Mouse (Mus musculus): ENCODE data around the gene Gm20747. TPM values are rescaled to one million over a fixed set of nuclear protein-coding genes. Genes with fewer than 3 reads are reported as not detected.

Gene Gm20747
- polyA plus RNA-seq (2017; shearing (Covaris generic)) = not detected

DNA sequence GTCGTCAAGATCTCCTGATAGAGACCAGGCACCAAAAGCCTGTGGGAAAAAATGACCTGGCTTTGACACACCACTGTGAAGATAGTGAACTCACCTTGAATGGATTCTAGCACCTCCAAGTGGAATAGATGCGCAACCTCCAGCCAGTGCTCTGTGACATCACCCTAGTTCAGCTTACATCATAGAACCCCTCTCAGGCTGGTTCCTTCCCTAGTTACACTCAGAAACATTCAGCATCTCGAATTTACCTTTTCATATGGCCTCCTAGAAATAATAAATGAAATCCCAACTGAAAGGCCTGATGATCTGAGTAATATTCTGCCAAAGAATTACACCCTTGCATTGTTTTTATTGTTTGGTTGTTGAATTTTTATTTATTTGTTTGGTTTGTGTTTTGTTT is at the start of gene Gm20747:
Gm20747 (minus strand) TSS at position 101 of the 400 bp plus-strand sequence.

